Mouse (Mus musculus) heart, postnatal 0 days (tissue): Measurements from ENCODE around the gene Strn3. TPM values are rescaled to one million over a fixed set of nuclear protein-coding genes. Genes with fewer than 3 reads are reported as not detected.

ENCODE experiments used
- ATAC-seq: fragments of 200-750 bp; cut with Nextera tagmentation; 2 replicates; pipeline ENCODE4 v1.8.0; 2017; ENCODE audit warnings: low read depth, moderate number of reproducible peaks, moderate library complexity; ENCODE audit not compliant: insufficient read depth
- DNase-seq: peaks from one replicate; pipeline ENCODE4 v3.0.0-alpha.2; 2016; ENCODE audit warnings: low spot score
- H3K27ac ChIP-seq: fragments of 300-500 bp; sonication (generic); 2 replicates; pipeline ENCODE4 v1.5.1; 2014; ENCODE audit warnings: low read depth, mild to moderate bottlenecking
- H3K27me3 ChIP-seq: fragments of 300-500 bp; sonication (generic); 2 replicates; pipeline ENCODE4 v1.6.1; 2014; ENCODE audit warnings: low read length, mixed read lengths; ENCODE audit not compliant: control insufficient read depth, insufficient read depth
- H3K36me3 ChIP-seq: fragments of 300-500 bp; sonication (generic); replicated peaks from 2 replicates; pipeline ENCODE4 v1.6.1; 2014; ENCODE audit warnings: low read length, mixed read lengths; ENCODE audit not compliant: control insufficient read depth, insufficient read depth
- H3K4me1 ChIP-seq: fragments of 300-500 bp; sonication (generic); 2 replicates; pipeline ENCODE4 v1.6.1; 2014; ENCODE audit warnings: antibody characterized with exemption; ENCODE audit not compliant: control insufficient read depth, insufficient read depth
- H3K4me2 ChIP-seq: fragments of 300-500 bp; sonication (generic); 2 replicates; pipeline ENCODE4 v1.6.1; 2014; ENCODE audit warnings: low read depth, mild to moderate bottlenecking, low read length, moderate library complexity
- H3K4me3 ChIP-seq: fragments of 300-500 bp; sonication (generic); 2 replicates; pipeline ENCODE4 v1.5.1; 2014; ENCODE audit warnings: low read depth, low read length
- H3K9ac ChIP-seq: fragments of 300-500 bp; sonication (generic); replicated peaks from 2 replicates; pipeline ENCODE4 v1.6.1; 2014; ENCODE audit warnings: low read depth, low read length, mixed read lengths
- H3K9me3 ChIP-seq: fragments of 300-500 bp; sonication (generic); replicated peaks from 2 replicates; pipeline ENCODE4 v1.6.1; 2016; ENCODE audit warnings: low read length; ENCODE audit not compliant: control insufficient read depth
- CTCF ChIP-seq: IDR thresholded peaks from 2 replicates; pipeline ENCODE4 v1.5.1; 2016; ENCODE audit warnings: antibody characterized with exemption, control low read depth, low read depth
- EP300 ChIP-seq: IDR thresholded peaks from 2 replicates; pipeline ENCODE4 v1.6.1; 2016; ENCODE audit warnings: antibody characterized with exemption, low read depth
- WGBS: fragments of 180-500 bp; shearing (Covaris S2); extraction: QIAGEN DNeasy Blood & Tissue Kit; methylation state at CpG from one replicate; pipeline ENCODE4 v1.1.7; 2014; 5-methylcytosine and 5-hydroxymethylcytosine counted together
- polyA plus RNA-seq: library from polyadenylated mRNA; unstranded; fragments of >200 nt; fragmentation: Nextera tagmentation; extraction: Ambion mirVana; gene quantifications from 2 replicates; pipeline ENCODE4 v1.2.1, GENCODE M21; 2015
- total RNA-seq: library from RNA; depleted of rRNA; stranded (reverse); fragments of >200 nt; gene quantifications from 2 replicates; pipeline ENCODE4 v1.2.3, GENCODE M21; 2014; ENCODE audit warnings: low replicate concordance

The Strn3 gene
- total and polyA plus RNA-seq, 2 experiments from 2014 or later = 37.1 to 69.6 TPM

DNA sequence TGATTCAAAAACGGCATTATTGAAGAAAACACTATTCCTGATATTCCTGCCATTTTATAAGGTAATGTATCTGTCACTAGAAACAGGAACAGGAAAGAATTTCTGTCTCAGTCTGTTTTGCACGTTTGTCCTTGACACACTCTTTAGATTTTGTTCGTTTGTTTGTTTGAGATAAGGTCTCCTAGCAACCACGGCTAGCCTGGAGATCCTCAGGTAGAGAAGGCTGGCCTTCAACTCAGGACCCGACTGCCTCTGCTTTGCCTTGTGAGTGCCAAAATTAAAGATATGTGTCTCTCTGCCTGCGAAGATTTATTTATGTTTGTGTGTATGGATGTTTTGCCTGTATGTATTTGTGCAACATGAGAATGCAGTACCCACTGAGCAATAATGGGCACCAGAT is 49.8 kb downstream of the Strn3 start:
- no peaks in the 10 kb centered on the region for H3K9me3 ChIP-seq
- ATAC-seq (no peak), DNase-seq (no peak)
- WGBS = 18% methylated on average over 6 of the region's 6 CpGs
- H3K9ac ChIP-seq = no peak overlapping the region
- H3K36me3 ChIP-seq = peaks cover 14% of the 10 kb centered on the region
- H3K27me3 ChIP-seq = no peaks in the 10 kb centered on the region
- H3K4me2 ChIP-seq = no peak overlapping the region
- H3K4me1 ChIP-seq = no peaks in the 10 kb centered on the region
- TF ChIP-seq CTCF (no peak), EP300 (no peak)
- no peak overlapping the region for H3K4me3 ChIP-seq
- H3K27ac ChIP-seq = no peak overlapping the region; the same call in 1 of the 2 replicates

DNA sequence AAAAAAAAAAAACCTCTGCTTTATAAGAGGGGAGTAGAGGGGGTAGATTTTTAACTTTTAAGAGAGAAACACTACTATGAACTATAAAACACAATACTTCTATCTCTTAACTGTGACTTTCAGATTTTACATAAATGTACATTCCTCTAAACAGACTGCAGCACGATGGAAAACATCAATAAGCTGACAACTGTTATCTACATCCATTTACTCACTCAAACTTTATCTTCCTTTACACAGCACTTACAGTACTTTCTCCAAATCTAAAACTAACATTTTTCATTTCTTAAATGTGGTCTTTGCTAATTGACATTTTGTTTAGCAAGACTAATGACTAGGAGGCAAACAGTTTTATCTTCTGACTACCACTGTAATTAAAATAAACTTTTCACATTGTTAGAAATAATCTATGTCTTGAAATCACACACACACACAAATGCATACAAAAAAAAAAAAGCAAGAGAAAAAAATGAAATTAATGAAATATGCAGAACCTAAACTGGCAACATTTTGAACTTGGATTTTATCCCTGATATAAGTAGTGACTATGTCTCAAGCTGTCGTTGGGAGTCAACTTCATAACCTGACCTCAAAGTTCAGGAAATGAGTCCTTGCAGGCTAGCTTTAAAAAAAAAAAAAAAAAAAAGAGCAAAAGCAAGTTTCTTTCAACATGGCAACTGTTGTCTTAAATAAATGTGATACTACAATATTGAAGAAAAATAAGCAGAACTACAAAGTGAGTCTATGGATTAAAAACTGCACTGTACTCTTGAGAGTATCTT is 54.8 kb downstream of the Strn3 start:
- no peak for DNase-seq
- H3K4me2 ChIP-seq = no peak overlapping the region
- no peak overlapping the region for H3K9ac ChIP-seq
- no peak for ATAC-seq
- H3K36me3 ChIP-seq = peaks cover 8% of the 10 kb centered on the region
- H3K27me3 ChIP-seq = no peaks in the 10 kb centered on the region
- no peak overlapping the region for H3K4me3 ChIP-seq
- H3K9me3 ChIP-seq = no peaks in the 10 kb centered on the region
- 14% methylated on average over 2 of the region's 2 CpGs for WGBS
- no peak for TF ChIP-seq CTCF
- no peak for TF ChIP-seq EP300
- no peaks in the 10 kb centered on the region for H3K4me1 ChIP-seq
- 0 out of 2 replicates have a peak overlapping the region, but pooled peaks have one; percentile 46 for H3K27ac ChIP-seq

DNA sequence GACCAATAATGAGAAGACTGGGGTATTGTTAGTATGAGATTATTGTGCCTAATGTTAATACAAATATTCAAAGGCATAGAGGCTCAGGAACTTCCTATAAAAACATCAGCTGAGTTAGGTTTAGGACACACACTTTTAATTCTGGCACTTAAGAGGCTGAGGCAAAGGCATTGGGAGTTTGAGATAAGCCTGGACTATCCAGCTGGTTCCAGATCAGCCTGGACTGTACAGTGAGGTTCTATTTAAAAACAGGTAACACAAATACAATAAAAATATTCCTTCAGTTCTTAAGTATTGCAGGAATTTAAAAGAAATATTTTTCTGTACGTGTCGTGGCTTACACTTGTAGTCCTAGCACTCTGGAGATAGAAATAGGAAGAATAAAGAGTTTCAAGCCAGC is 55.4 kb downstream of the Strn3 start:
- Histone ChIP-seq H3K9me3 (no peaks in the 10 kb centered on the region), H3K36me3 (peaks cover 8% of the 10 kb centered on the region), H3K4me2 (no peak overlapping the region), H3K9ac (no peak overlapping the region), H3K27ac (peak overlapping the region; percentile 46), H3K27me3 (no peaks in the 10 kb centered on the region), H3K4me1 (no peaks in the 10 kb centered on the region), H3K4me3 (no peak overlapping the region)
- whole genome bisulfite sequencing = 41% methylated on average over 2 of the region's 2 CpGs
- ATAC-seq (peak; percentile 74), DNase-seq (peak; percentile 38)
- no peak for TF ChIP-seq EP300
- no peak for TF ChIP-seq CTCF

DNA sequence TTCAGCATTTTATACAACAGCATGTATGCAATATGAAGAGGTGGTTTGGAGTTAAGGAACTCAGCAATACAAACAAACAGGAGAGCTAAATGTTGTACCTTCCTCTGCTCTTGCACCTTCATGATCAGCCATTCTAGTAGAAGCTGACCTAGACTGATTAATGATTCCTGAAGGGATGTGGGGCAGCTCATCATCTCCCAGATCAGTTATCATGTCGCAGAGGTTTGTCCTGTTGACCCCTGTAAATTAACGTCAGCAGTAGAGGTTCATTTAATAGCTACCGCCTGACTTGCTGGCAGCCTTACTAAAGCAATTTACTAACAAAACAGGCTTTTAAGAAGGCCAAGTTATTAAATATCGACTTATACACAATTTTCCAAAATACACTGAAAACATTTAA is 58.2 kb downstream of the Strn3 start:
- 75% methylated on average over 4 of the region's 4 CpGs for WGBS
- Histone ChIP-seq H3K4me1 (no peaks in the 10 kb centered on the region), H3K4me2 (no peak overlapping the region), H3K9ac (no peak overlapping the region), H3K27me3 (no peaks in the 10 kb centered on the region), H3K9me3 (no peaks in the 10 kb centered on the region), H3K36me3 (peaks cover 8% of the 10 kb centered on the region), H3K4me3 (no peak overlapping the region), H3K27ac (no peak overlapping the region)
- TF ChIP-seq CTCF = no peak
- TF ChIP-seq EP300 = no peak
- DNase-seq (no peak), ATAC-seq (no peak)

DNA sequence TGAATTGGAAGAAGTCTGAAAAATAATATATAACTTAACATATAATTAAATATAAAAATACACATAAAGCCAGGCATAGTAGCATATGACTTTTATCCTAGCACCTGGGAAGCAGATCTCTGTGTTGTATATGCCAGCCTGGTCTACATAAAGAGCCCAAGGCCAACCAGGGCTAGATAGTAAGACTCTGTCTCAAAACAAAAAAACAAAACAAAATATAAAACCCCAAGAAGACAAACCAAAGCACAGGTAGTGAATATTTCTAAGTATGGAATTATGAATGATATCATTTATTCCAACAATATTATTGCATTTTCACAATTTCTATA is 68.4 kb downstream of the Strn3 start:
- H3K27me3 ChIP-seq = no peaks in the 10 kb centered on the region
- H3K36me3 ChIP-seq = peaks cover 27% of the 10 kb centered on the region
- TF ChIP-seq EP300 (no peak), CTCF (no peak)
- H3K9me3 ChIP-seq = no peaks in the 10 kb centered on the region
- H3K4me1 ChIP-seq = no peaks in the 10 kb centered on the region
- no peak for ATAC-seq
- no peak overlapping the region for H3K4me2 ChIP-seq
- no peak for DNase-seq
- H3K27ac ChIP-seq = no peak overlapping the region
- H3K4me3 ChIP-seq = no peak overlapping the region
- H3K9ac ChIP-seq = no peak overlapping the region

DNA sequence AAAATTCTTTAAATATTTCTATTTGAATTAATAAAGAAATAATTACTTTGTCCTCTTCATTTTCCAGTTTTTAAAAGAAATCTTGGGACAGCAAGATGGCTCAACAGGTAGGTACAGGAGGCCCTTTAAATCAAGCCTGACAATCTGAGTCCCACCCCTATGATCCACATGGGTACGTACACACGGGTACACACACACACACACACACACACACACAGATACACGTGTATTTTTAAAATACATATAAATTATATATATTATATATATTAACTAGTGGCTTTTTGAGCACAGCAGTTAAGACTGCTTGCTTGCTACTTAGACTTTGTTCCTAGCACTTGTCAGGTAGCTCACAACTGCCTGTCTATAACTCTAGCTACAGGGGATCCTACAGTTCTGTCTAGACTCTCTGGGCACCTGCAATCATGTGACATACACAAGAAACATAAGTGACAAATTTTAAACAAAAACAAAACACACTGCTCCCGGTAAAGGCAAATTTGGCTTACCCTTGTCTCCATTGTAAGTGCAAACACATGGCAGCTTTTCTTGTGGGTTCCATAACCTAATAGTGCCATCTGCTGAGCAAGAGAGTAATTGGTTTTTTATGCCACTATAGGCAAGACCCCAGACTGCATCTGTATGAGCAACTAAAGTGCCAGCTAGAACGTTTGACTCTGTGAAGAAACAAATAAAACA is 68.9 kb downstream of the Strn3 start:
- ATAC-seq (no peak), DNase-seq (no peak)
- Histone ChIP-seq H3K9ac (no peak overlapping the region), H3K4me2 (no peak overlapping the region), H3K4me1 (no peaks in the 10 kb centered on the region), H3K27ac (no peak overlapping the region), H3K36me3 (peaks cover 32% of the 10 kb centered on the region), H3K27me3 (no peaks in the 10 kb centered on the region), H3K9me3 (no peaks in the 10 kb centered on the region), H3K4me3 (no peak overlapping the region)
- WGBS = 81% methylated on average over 5 of the region's 5 CpGs
- TF ChIP-seq CTCF (peak; percentile 37), EP300 (no peak)
